Mouse (Mus musculus): ENCODE data around the gene Dlg2. TPM values are rescaled to one million over a fixed set of nuclear protein-coding genes. Genes with fewer than 3 reads are reported as not detected.

The Dlg2 gene
- polyA plus RNA-seq, 1 experiment: 38.6 TPM

DNA sequence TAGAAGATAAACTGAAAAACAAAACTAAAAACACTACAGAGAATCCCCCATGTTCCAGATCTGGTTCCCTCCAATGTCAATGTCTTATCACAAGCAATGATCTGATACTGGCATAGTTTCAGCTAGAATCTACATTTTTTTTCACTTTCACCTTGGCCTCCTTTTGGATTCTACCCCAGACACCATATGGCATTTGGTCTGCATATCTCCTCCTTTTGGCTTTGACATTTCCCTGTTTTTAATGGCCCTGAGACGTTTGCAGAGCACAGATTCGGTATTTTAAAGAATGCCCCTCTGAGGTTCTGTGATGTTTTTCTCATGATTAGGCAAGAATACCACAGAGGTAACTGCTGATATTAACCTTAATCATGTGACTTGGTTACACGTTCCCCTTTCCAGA is 1984.8 kb downstream of the Dlg2 start:
- TF ChIP-seq CTCF (IDR thresholded peaks at IDR 0.05; ENCODE audit: borderline replicate concordance, extremely low read depth, insufficient read depth, insufficient read length) (no peak), POLR2A (IDR thresholded peaks at IDR 0.05; ENCODE audit: borderline replicate concordance, extremely low read depth, insufficient read depth, insufficient read length, poor library complexity, severe bottlenecking) (no peak)
- peak; percentile 55 for DNase-seq (ENCODE audit: low read depth)

DNA sequence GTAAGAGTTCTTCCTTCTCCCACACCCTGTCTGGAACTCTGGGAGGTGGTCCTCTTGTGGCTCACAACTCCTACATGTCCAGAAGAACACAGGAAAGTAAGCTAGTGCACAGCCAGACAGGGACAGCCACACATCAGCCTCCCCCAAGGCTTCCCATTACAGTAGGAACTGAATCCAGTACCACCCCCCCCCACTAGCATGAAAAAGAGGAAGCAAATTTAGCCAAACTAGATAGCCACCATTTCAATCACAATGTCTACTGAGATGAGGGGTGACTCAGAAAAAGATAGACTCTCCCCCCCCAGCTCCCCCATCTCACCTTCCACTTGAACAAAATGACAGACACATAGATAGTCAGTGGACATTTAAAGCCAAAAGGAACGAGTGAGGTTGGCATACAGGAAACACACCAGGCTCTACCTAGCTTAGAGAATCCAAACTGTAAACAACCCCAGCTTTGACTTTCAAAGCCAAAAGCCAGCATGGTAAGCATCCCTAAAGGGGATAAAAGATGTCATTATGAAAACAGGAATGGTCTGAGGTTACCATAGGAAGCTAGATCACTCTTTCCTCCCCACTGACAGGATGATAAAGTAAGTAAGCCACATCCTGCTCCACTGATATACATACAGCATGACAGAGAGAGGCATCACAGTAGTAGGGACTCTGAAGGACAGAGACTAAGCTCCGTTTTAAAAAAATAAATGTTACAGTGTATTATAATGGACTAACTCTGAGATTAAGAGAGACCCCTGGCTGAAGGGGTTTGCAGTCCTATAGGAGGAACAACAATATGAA is 1986.8 kb downstream of the Dlg2 start:
- no peak for TF ChIP-seq CTCF (IDR thresholded peaks at IDR 0.05; ENCODE audit: borderline replicate concordance, extremely low read depth, insufficient read depth, insufficient read length)
- TF ChIP-seq POLR2A (IDR thresholded peaks at IDR 0.05; ENCODE audit: borderline replicate concordance, extremely low read depth, insufficient read depth, insufficient read length, poor library complexity, severe bottlenecking): no peak
- DNase-seq (ENCODE audit: low read depth): no peak

DNA sequence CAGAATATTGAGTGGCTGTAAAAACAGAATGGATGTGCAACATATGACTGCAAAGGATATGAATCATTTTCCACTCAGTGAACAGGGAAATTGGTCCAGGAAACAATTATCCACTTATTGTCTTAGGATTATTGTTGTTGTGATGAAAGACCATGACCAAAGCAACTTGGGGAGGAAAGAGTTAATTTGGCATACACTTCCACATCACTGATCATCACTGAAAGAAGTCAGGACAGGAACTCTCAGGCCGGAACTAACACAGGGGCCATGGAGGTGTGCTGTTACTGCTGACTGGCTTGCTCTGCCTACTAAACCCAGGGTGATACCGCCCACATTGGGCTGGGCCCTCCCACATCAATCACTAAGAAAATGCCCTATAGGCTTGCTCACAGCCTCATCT is 1987.8 kb downstream of the Dlg2 start:
- TF ChIP-seq CTCF (IDR thresholded peaks at IDR 0.05; ENCODE audit: borderline replicate concordance, extremely low read depth, insufficient read depth, insufficient read length) (no peak), POLR2A (IDR thresholded peaks at IDR 0.05; ENCODE audit: borderline replicate concordance, extremely low read depth, insufficient read depth, insufficient read length, poor library complexity, severe bottlenecking) (no peak)
- DNase-seq (ENCODE audit: low read depth): no peak

DNA sequence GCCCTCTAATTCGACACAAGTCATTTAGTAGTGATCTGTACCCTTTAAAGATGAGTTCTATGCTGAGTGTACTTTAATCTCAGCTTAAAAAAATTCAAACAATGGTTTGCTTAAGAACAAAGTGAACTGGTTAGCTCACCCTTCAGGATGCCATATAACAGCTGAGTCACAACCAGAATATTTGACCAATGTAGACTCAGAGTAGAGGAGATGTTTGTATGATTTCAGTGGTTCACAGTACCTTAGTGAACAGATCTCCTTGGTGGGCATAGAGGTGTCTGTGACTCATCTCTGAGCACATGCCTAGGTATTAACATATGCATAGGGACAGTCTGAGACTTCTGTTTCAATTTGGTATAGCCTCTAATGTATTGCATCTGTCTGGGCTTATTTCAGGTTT is 2002.7 kb downstream of the Dlg2 start:
- no peak for TF ChIP-seq POLR2A (IDR thresholded peaks at IDR 0.05; ENCODE audit: borderline replicate concordance, extremely low read depth, insufficient read depth, insufficient read length, poor library complexity, severe bottlenecking)
- no peak for TF ChIP-seq CTCF (IDR thresholded peaks at IDR 0.05; ENCODE audit: borderline replicate concordance, extremely low read depth, insufficient read depth, insufficient read length)
- no peak for DNase-seq (ENCODE audit: low read depth)

DNA sequence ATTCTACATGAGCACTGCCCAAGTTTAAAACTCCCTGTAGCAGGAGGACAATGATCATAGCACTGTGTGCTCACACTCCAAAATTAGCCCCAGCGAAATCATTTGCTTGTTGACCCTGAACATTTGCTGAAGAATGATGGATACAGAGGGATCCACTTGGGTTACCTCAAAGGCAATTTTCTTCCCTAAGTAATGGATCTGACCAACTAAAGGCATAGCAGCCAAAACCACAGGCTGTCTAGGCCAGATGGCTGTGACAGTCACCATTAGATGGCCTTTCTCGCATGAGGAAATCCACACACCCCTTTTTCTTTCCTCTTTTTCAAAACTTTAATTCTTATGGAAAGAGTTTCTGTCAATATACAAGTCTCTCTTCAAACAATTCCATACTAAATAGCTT is 2003.3 kb downstream of the Dlg2 start:
- TF ChIP-seq POLR2A (IDR thresholded peaks at IDR 0.05; ENCODE audit: borderline replicate concordance, extremely low read depth, insufficient read depth, insufficient read length, poor library complexity, severe bottlenecking): no peak
- no peak for DNase-seq (ENCODE audit: low read depth)

DNA sequence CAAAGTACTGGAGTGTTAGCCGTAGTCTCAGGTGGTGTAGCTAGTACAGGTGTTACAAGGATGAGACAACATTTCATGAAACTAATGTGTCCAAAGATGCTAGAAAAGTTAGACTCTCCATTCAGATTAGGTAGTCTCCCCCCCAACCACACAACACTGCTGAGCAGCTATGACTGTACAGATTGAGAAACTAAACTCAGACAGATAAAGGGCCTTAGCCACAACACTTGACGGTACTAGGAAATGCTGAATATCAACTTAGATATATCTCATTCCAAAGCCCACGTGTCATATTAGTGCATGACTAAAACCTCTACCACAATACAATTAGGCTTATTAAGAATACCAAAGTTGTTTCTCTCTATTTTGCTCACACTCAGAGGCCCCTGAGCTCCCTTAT is 2006.9 kb downstream of the Dlg2 start:
- TF ChIP-seq CTCF (IDR thresholded peaks at IDR 0.05; ENCODE audit: borderline replicate concordance, extremely low read depth, insufficient read depth, insufficient read length) (no peak), POLR2A (IDR thresholded peaks at IDR 0.05; ENCODE audit: borderline replicate concordance, extremely low read depth, insufficient read depth, insufficient read length, poor library complexity, severe bottlenecking) (no peak)

DNA sequence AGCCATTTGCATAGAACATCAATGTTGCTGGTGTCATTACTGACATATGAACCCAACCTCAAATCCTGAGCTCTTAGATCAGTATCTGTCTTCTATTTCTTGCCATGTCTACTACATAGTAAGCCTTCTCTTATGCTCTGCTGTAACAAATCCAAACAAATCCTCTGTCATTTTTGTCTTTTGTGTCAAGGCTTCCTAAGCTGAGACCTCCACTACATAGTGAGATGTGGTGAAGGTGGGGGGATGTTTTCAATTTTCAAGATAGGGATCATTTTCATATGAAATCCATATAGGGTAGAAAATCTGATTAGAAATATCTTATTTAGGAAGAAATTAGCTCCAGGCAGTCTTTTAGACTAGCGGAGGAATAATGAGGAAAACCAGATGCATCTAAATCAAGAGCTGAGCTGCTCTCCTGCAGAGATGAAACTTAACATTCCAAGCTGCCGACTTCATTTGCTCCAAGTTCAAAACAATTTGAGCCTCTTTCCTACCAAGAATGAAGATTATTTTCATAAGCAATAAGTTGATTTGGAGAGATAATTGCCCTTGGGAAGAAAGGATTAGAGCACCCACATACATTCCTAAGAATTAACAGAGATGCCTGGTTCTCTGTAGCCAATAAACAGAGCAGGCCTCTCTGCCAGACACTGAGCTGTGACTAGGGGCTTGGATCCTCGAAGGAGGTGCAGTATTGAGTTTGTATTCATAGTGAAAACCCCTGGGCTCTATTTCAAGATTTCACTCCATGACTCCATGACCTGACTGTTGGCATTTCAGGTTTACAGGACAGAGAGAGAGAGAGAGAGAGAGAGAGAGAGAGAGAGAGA is 2009.6 kb downstream of the Dlg2 start:
- TF ChIP-seq POLR2A (IDR thresholded peaks at IDR 0.05; ENCODE audit: borderline replicate concordance, extremely low read depth, insufficient read depth, insufficient read length, poor library complexity, severe bottlenecking): no peak
- TF ChIP-seq CTCF (IDR thresholded peaks at IDR 0.05; ENCODE audit: borderline replicate concordance, extremely low read depth, insufficient read depth, insufficient read length): no peak
- DNase-seq (ENCODE audit: low read depth): peak; percentile 32

More for the DNA sequence above, 2006.9 kb downstream of the Dlg2 start:
- DNase-seq (ENCODE audit: low read depth): no peak

DNA sequence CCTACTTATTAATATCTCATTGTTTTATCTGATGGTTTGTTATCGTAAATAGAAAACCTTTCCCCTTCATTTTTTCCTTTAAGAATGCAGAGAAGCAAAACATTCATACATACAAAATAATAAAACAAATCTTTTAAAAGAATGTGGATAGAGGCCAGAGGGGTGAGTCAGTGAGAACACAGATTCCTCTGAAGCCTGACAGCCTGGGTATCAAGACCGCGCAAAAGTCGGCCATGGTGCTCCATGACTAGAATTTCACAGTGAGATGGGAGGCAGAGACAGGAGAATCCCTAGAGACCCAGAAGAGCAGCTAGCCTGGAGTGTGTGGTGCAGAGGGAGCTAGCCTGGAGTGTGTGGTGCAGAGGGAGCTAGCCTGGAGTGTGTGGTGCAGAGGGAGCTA is 2010.4 kb downstream of the Dlg2 start:
- TF ChIP-seq CTCF (IDR thresholded peaks at IDR 0.05; ENCODE audit: borderline replicate concordance, extremely low read depth, insufficient read depth, insufficient read length): no peak
- TF ChIP-seq POLR2A (IDR thresholded peaks at IDR 0.05; ENCODE audit: borderline replicate concordance, extremely low read depth, insufficient read depth, insufficient read length, poor library complexity, severe bottlenecking): no peak
- DNase-seq (ENCODE audit: low read depth): no peak

DNA sequence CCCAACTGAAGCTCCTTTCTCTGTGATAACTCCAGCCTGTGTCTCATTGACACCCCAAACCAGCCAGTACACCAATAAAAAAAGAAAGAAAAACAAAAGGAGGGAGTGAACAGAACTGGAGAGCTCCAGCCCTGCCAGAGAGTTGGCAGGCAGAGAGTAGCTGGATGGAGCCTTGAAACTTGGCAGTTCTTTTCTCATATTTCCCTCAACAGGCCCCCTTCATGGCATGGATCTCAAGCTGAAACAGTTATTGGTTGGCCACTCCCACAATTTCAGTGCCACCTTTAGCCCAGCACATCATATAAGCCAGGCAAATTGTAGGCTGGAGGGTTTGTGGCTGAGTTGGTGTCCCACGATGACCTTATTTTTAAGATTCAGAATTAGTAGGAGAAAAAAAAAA is 2015.8 kb downstream of the Dlg2 start:
- no peak for DNase-seq (ENCODE audit: low read depth)
- TF ChIP-seq POLR2A (IDR thresholded peaks at IDR 0.05; ENCODE audit: borderline replicate concordance, extremely low read depth, insufficient read depth, insufficient read length, poor library complexity, severe bottlenecking) (no peak), CTCF (IDR thresholded peaks at IDR 0.05; ENCODE audit: borderline replicate concordance, extremely low read depth, insufficient read depth, insufficient read length) (no peak)

DNA sequence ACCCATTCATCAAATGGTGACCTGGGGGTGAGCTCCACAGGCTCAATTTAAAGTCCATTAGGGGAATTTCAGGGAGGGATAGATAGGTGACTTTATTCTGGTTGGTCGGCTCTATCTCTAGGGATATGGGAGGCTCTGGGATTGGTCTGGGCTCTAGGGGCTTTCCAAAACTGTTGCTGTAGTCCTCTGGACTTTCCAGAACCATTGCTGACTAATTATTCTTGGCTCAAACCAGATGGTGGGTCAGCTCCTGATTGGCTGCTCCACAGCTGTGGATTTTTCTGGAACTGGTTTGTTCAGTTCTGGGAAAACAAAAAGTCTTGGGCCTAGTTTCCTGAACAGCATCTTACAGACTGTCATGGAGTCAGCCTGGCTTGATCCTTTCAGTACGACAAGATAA is 2017.0 kb downstream of the Dlg2 start:
- TF ChIP-seq POLR2A (IDR thresholded peaks at IDR 0.05; ENCODE audit: borderline replicate concordance, extremely low read depth, insufficient read depth, insufficient read length, poor library complexity, severe bottlenecking) (no peak), CTCF (IDR thresholded peaks at IDR 0.05; ENCODE audit: borderline replicate concordance, extremely low read depth, insufficient read depth, insufficient read length) (no peak)

More for the DNA sequence above, 2017.0 kb downstream of the Dlg2 start:
- DNase-seq (ENCODE audit: low read depth): no peak

Other genes starting within 250 kb of the Dlg2 start
- gene Ccdc83, start 210.9 kb upstream of the Dlg2 start, polyA plus RNA-seq (2012; rRNA removed): not detected in 2 replicates
- gene Sytl2, start 174.4 kb upstream of the Dlg2 start, polyA plus RNA-seq (2012; rRNA removed): 4.0 and 5.9 TPM in 2 replicates
- gene Ccdc89, start 50.1 kb upstream of the Dlg2 start, polyA plus RNA-seq (2012; rRNA removed): 1.1 and 1.5 TPM in 2 replicates
- 123 and 174 TPM in 2 replicates for gene Crebzf, start 33.9 kb upstream of the Dlg2 start, polyA plus RNA-seq (2012; rRNA removed)
- gene Tmem126a, start 19.4 kb upstream of the Dlg2 start, polyA plus RNA-seq (2012; rRNA removed): 48.6 and 62.6 TPM in 2 replicates
- gene Tmem126b, start 671 bp upstream of the Dlg2 start, polyA plus RNA-seq (2012; rRNA removed): 16.8 and 21.0 TPM in 2 replicates

Measured in brain, embryonic 14.5 days (tissue).